Mouse (Mus musculus) cortical plate, adult 2 months (tissue): Measurements from ENCODE around the gene Rheb. TPM values are rescaled to one million over a fixed set of nuclear protein-coding genes. Genes with fewer than 3 reads are reported as not detected.
"Not testable (repeated sequence)": the region's sequence is repeated elsewhere in the genome, so short reads cannot be mapped to it uniquely, and the experiment has no call there.

ENCODE experiments used
- H3K27ac ChIP-seq: fragments of 200-500 bp; 2 replicates; pipeline ENCODE4 v1.5.1; 2012; ENCODE audit warnings: low read length, control low read depth, inconsistent platforms; ENCODE audit not compliant: insufficient read depth
- H3K4me1 ChIP-seq: fragments of 200-500 bp; 2 replicates; pipeline ENCODE4 v1.6.1; 2011; ENCODE audit warnings: low read length; ENCODE audit not compliant: control insufficient read depth, insufficient read depth
- H3K4me3 ChIP-seq: fragments of 200-500 bp; 2 replicates; pipeline ENCODE4 v1.5.1; 2011; ENCODE audit warnings: mild to moderate bottlenecking, low read length, control low read depth; ENCODE audit not compliant: insufficient read depth
- CTCF ChIP-seq: fragments of 200-500 bp; IDR thresholded peaks from 2 replicates; pipeline ENCODE4 v1.5.1; 2011; ENCODE audit warnings: mild to moderate bottlenecking, control low read depth, low read length; ENCODE audit not compliant: insufficient read depth; ENCODE audit errors: extremely low read depth
- POLR2A ChIP-seq: fragments of 200-500 bp; IDR thresholded peaks from 2 replicates; pipeline ENCODE4 v1.6.1; 2011; ENCODE audit warnings: mild to moderate bottlenecking, low read length, control low read depth; ENCODE audit not compliant: insufficient read depth; ENCODE audit errors: extremely low read depth
- polyA plus RNA-seq: library from polyadenylated mRNA; depleted of rRNA; stranded (reverse); fragments of >200 nt; gene quantifications from 2 replicates; pipeline ENCODE4 v1.2.3, GENCODE M21; 2012; rRNA removed

Rheb gene
- polyA plus RNA-seq, 1 experiment: 103 TPM

DNA sequence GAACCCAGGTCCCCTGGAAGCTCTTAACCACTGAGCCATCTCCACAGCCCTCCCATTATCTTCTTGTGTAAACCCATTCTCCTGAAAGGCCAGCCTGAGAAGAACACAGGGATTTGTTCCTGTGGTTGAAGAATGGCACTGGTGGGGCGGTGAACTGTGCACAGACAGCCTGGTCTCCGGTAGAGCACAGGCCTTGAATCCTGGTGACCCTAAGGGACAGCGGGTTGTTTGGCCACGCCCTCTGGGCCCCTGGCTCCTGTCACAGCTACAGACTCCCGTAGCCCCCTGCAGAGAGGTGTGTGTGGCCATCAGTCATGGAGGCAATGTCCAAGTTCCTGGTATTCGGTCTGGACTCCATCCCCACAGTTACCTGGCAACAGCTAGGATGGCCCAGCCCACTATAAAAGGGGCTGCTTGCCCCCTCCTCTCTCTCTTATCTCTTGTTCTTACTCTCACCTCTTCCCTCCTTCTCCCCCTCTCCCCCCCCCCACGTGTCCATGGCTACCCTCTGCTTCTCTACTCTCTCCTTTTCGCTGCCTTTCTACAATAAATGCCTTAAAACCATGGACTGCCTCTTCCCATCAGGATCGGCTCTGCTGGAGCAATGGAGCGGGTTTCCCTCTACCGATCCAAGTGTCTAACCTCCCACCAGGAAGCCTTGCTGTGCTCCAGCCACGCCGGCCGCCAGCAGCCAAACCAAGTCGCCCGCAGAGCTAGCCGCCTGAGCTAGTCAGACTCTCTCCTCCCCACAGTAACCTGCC, 64.2 kb downstream of the Rheb start:
- no peak overlapping the region for H3K4me3 ChIP-seq
- TF ChIP-seq POLR2A (no peak), CTCF (no peak)
- H3K27ac ChIP-seq: no peak overlapping the region
- peaks cover 5% of the 10 kb centered on the region; the same call in 1 of the 2 replicates for H3K4me1 ChIP-seq

- Histone ChIP-seq H3K4me1 (peaks cover 5% of the 10 kb centered on the region; the same call in 1 of the 2 replicates), H3K4me3 (no peak overlapping the region), H3K27ac (no peak overlapping the region)
- TF ChIP-seq CTCF: 0 out of 2 replicates have a peak, but pooled peaks have one; percentile 8
- no peak for TF ChIP-seq POLR2A
These were observed 65.7 kb downstream of the Rheb start for GRCm38 (mm10) chr5:24776681-24777080.

DNA sequence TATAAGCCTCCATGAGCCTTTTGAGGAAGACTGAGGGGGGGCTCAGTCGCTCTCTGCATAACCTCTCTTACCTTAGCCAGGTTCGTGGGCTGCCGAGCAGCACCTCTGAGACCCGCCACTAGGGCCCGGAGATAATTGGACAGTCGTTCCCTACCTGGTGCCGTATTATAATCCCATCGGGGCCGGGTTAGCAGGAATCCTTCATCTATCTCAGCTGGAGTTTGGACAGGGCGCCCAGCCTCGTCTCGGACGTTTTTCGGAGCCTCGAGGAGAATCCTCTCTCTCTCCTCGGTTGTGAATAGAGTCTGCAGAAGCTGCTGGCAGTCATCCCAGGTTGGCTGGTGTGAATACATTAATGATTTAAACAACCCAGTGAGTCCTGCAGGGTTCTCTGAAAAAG, 67.9 kb downstream of the Rheb start:
- not testable (repeated sequence) for H3K4me1 ChIP-seq, H3K27ac ChIP-seq, H3K4me3 ChIP-seq

DNA sequence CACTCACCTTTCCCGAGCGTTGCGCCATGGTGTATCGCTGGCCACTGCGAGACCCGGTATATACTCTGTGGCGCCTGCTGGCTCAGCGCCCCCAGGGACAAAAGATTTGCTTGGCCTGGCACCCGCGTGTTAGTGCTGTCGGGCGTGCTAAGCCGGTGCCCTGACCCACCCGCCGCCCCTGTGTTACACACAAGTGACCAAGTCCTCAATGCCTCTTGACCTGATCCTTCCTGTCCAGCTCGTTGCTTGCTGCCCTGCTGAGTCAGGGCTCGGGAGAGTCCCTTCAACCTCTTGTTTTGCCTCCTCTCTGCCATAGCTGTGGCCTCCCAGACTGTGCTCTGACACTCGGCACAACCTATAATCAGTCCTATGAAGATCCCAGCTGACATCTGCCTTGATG, 84.6 kb downstream of the Rheb start, which contains the start of gene Crygn:
TSS of gene Crygn (minus strand) at position 193 of the 400 bp plus-strand sequence.
- TF ChIP-seq CTCF (no peak), POLR2A (no peak)
- no peak within 1 kb of the TSS for H3K4me3 ChIP-seq
- no peaks in the 10 kb centered on the region for H3K4me1 ChIP-seq
- no peak within 1 kb of the TSS for H3K27ac ChIP-seq

GRCm38 (mm10) chr5:24756931-24757330, 85.5 kb downstream of the Rheb start:
- no peaks in the 10 kb centered on the region for H3K4me1 ChIP-seq
- no peak overlapping the region for H3K27ac ChIP-seq
- TF ChIP-seq POLR2A: no peak
- TF ChIP-seq CTCF: no peak
- H3K4me3 ChIP-seq: no peak overlapping the region

Other genes starting within 250 kb of the Rheb start
- gene Smarcd3, start 218.2 kb downstream of the Rheb start, polyA plus RNA-seq: 97.8 and 97.9 TPM in 2 replicates
- gene Nub1, start 157.1 kb downstream of the Rheb start, polyA plus RNA-seq: 76.6 and 81.2 TPM in 2 replicates
- gene Wdr86, start 111.9 kb downstream of the Rheb start, polyA plus RNA-seq: 0.55 and 1.1 TPM in 2 replicates
- gene Crygn, start 84.6 kb downstream of the Rheb start, polyA plus RNA-seq: 0.92 and 1.5 TPM in 2 replicates